Mouse (Mus musculus) CH12.LX (cell line): ENCODE measurements around the gene Gm5089. TPM values are rescaled to one million over a fixed set of nuclear protein-coding genes. Genes with fewer than 3 reads are reported as not detected.

Source experiments
- DNase-seq: peaks from one replicate; pipeline ENCODE4 v3.0.0-alpha.2; 2013; ENCODE audit errors: extremely low read depth
- H3K27ac ChIP-seq: 2 replicates; pipeline ENCODE4 v1.5.1; 2012; ENCODE audit warnings: low read depth, mild to moderate bottlenecking, control low read depth, moderate library complexity; ENCODE audit not compliant: insufficient read depth
- H3K27me3 ChIP-seq: replicated peaks from 2 replicates; pipeline ENCODE3; 2012; ENCODE audit warnings: inconsistent platforms
- H3K36me3 ChIP-seq, 2 experiments: replicated peaks in 1 of 2; 2 replicates each; pipeline versions ENCODE3 to v1.6.1; 2012; ENCODE audit warnings: inconsistent platforms in 1 of 2, low read length in 1 of 2, mild to moderate bottlenecking in 1 of 2, mixed read lengths in 1 of 2, moderate library complexity in 1 of 2; ENCODE audit not compliant: control insufficient read depth in 1 of 2, insufficient read depth in 1 of 2
- H3K4me1 ChIP-seq, 2 experiments: 2 replicates each; pipeline ENCODE4 v1.6.1; 2012; ENCODE audit warnings: inconsistent platforms in 1 of 2, moderate library complexity in 1 of 2; ENCODE audit not compliant: insufficient read depth in 2 of 2, control insufficient read depth in 1 of 2
- H3K4me2 ChIP-seq: 2 replicates; pipeline ENCODE4 v1.6.1; 2012; ENCODE audit warnings: low read depth, mild to moderate bottlenecking, control low read depth; ENCODE audit not compliant: poor library complexity, insufficient read depth, severe bottlenecking
- H3K4me3 ChIP-seq, 3 experiments: fragments of 150-350 bp in 1 of 3; sonication (generic) in 1 of 3; replicated peaks in 1 of 3; 2 replicates each; pipeline versions ENCODE3 to v1.5.1; 2011 to 2012; ENCODE audit warnings: low read depth in 2 of 3, low read length in 2 of 3, mild to moderate bottlenecking in 2 of 3, moderate library complexity in 2 of 3, control low read depth in 1 of 3, improper control_type of control experiment in 1 of 3, inconsistent platforms in 1 of 3, mixed read lengths in 1 of 3; ENCODE audit not compliant: poor library complexity in 1 of 3
- H3K79me2 ChIP-seq: replicated peaks from 2 replicates; pipeline ENCODE4 v1.6.1; 2012; ENCODE audit warnings: mild to moderate bottlenecking, moderate library complexity; ENCODE audit not compliant: control insufficient read depth, poor library complexity, insufficient read depth, severe bottlenecking; ENCODE audit errors: extremely low read depth
- H3K9ac ChIP-seq: 2 replicates; pipeline ENCODE4 v1.6.1; 2012; ENCODE audit warnings: low read depth, mild to moderate bottlenecking, control low read depth, moderate library complexity; ENCODE audit not compliant: insufficient read depth
- H3K9me3 ChIP-seq: replicated peaks from 2 replicates; pipeline ENCODE3; 2012; ENCODE audit warnings: low read length, inconsistent platforms, mixed read lengths
- CTCF ChIP-seq, 2 experiments: IDR thresholded peaks in 1 of 2; conservative IDR thresholded peaks in 1 of 2; 2 replicates each; pipeline ENCODE4 v1.5.1; 2011 to 2012; ENCODE audit warnings: low read depth in 2 of 2, low read length in 2 of 2, improper control_type of control experiment in 1 of 2, inconsistent platforms in 1 of 2, mild to moderate bottlenecking in 1 of 2, moderate library complexity in 1 of 2
- E2F4 ChIP-seq: IDR thresholded peaks from 2 replicates; pipeline ENCODE4 v1.6.1; 2011; ENCODE audit warnings: low read depth, low read length, improper control_type of control experiment; ENCODE audit not compliant: insufficient replicate concordance
- EP300 ChIP-seq: IDR thresholded peaks from 2 replicates; pipeline ENCODE4 v1.6.1; 2011; ENCODE audit warnings: low read length, improper control_type of control experiment
- ETS1 ChIP-seq: conservative IDR thresholded peaks from 2 replicates; pipeline ENCODE4 v1.6.1; 2012; ENCODE audit warnings: low read depth, mild to moderate bottlenecking, inconsistent platforms, low read length, improper control_type of control experiment, moderate library complexity
- HCFC1 ChIP-seq: IDR thresholded peaks from 2 replicates; pipeline ENCODE4 v1.6.1; 2012; ENCODE audit warnings: low read depth, mild to moderate bottlenecking, inconsistent platforms, low read length, improper control_type of control experiment
- JUND ChIP-seq: conservative IDR thresholded peaks from 2 replicates; pipeline ENCODE4 v1.6.1; 2011; ENCODE audit warnings: low read depth, low read length, improper control_type of control experiment
- MXI1 ChIP-seq: IDR thresholded peaks from 2 replicates; pipeline ENCODE4 v1.6.1; 2011; ENCODE audit warnings: mild to moderate bottlenecking, low read depth, low read length, improper control_type of control experiment
- NRF1 ChIP-seq: IDR thresholded peaks from 2 replicates; pipeline ENCODE4 v1.6.1; 2014; ENCODE audit warnings: low read depth, mild to moderate bottlenecking, inconsistent platforms, low read length, improper control_type of control experiment, moderate library complexity
- PAX5 ChIP-seq: IDR thresholded peaks from 2 replicates; pipeline ENCODE4 v1.6.1; 2012; ENCODE audit warnings: low read length, inconsistent platforms, mixed read lengths
- POLR2AphosphoS2 ChIP-seq: IDR thresholded peaks from 2 replicates; pipeline ENCODE4 v1.6.1; 2011; ENCODE audit warnings: low read depth, low read length, improper control_type of control experiment
- RCOR1 ChIP-seq: conservative IDR thresholded peaks from 2 replicates; pipeline ENCODE4 v1.6.1; 2012; ENCODE audit warnings: low read depth, mild to moderate bottlenecking, inconsistent platforms, low read length, improper control_type of control experiment
- SIN3A ChIP-seq: IDR thresholded peaks from 2 replicates; pipeline ENCODE4 v1.6.1; 2012; ENCODE audit warnings: low read length, improper control_type of control experiment, inconsistent platforms
- TCF12 ChIP-seq: IDR thresholded peaks from 2 replicates; pipeline ENCODE4 v1.6.1; 2014; ENCODE audit warnings: low read depth, mild to moderate bottlenecking, inconsistent platforms, low read length, improper control_type of control experiment
- ZNF384 ChIP-seq: IDR thresholded peaks from 2 replicates; pipeline ENCODE4 v1.6.1; 2012; ENCODE audit warnings: low read depth, low read length, improper control_type of control experiment, inconsistent platforms
- dilution Hi-C: fragments of 300-500 bp; cut with MboI; formaldehyde crosslinking; loops from 2 replicates; pipeline ENCODE4 v1.14.3; 2020; ENCODE audit warnings: low sequenced_read_pairs; ENCODE audit not compliant: extremely low pct_unique_long_range_greater_than_20kb, extremely low pct_ligation_motif_present
- in situ Hi-C: fragments of 300-500 bp; cut with MboI; formaldehyde crosslinking; loops from 3 replicates; pipeline ENCODE4 v1.14.3; 2019; ENCODE audit warnings: low sequenced_read_pairs, low pct_ligation_motif_present, low pct_unique_long_range_greater_than_20kb, mixed read lengths
- polyA plus RNA-seq: library from polyadenylated mRNA; unstranded; fragments of >175 nt; gene quantifications from 2 replicates; pipeline ENCODE4 v1.2.1, GENCODE M21; 2012; ENCODE audit warnings: low read depth; ENCODE audit not compliant: insufficient read length
- total RNA-seq, 2 experiments: library from RNA; depleted of rRNA; stranded (reverse); fragments of 300-350 nt in 1 of 2; fragments of >200 nt in 1 of 2; gene quantifications; 2 replicates each; pipeline ENCODE4 v1.2.3; 2012 to 2014

The Gm5089 gene
- total and polyA plus RNA-seq, 3 experiments = not detected

DNA sequence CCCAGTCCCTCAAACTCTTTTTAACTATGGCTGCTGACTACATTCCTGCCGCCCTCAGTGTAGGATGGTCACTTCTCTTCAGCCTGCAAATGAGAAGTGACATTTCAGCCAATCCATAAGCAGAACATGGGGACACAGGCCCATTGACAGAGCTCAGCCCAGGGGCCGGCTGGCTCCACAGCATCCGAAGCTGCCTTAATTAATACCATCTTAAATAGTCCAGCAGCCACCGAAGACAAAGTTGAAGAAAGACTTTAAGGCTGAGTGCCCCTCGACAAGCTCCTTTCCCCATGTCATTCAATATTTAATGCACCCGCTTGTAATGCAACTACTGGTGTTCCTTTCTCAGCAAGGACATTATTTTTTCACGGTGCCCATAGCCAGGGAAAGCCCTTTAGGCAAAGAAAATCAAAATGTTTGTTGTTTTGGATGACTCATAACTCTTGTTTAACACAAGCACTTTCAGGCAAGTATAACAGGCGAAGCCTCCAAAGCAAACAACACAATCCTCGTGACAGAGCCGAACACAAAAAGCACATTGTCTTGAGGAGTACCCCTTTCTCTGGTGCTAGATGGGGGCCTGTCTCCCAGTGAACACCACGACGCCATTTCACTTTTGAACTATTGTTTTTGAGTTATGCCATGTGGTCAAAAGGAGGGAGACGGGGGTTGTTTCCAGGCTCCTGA lies 1.9 kb upstream of the Gm5089 start:
- H3K4me2 ChIP-seq = no peak overlapping the region
- H3K27me3 ChIP-seq = no peaks in the 10 kb centered on the region
- TF ChIP-seq JUND (no peak), E2F4 (no peak), MXI1 (no peak), CTCF (conservative IDR thresholded peaks at IDR 0.05 in 1 of 2, IDR thresholded peaks at IDR 0.05 in 1 of 2; ENCODE audit: low read depth in 2 of 2, low read length in 2 of 2) (no peak), SIN3A (no peak), PAX5 (no peak), EP300 (no peak)
- TF ChIP-seq, all 38 proteins: peak for 0
- Histone ChIP-seq H3K79me2 (no peaks in the 10 kb centered on the region), H3K27ac (no peak overlapping the region), H3K9ac (no peak overlapping the region), H3K4me1 (no peaks in the 10 kb centered on the region), H3K36me3 (no peaks in the 10 kb centered on the region), H3K9me3 (no peaks in the 10 kb centered on the region), H3K4me3 (no peak overlapping the region)
- dilution Hi-C loops = no loop called here
- in situ Hi-C loops = no loop called here
- no peak for DNase-seq

GRCm38 (mm10) chr14:122451551-122452145 lies 733 bp upstream of the Gm5089 start:
- Histone ChIP-seq H3K36me3 (no peaks in the 10 kb centered on the region), H3K9me3 (no peaks in the 10 kb centered on the region), H3K9ac (no peak overlapping the region), H3K27me3 (no peaks in the 10 kb centered on the region), H3K4me3 (no peak overlapping the region), H3K4me2 (no peak overlapping the region), H3K79me2 (no peaks in the 10 kb centered on the region), H3K4me1 (no peaks in the 10 kb centered on the region), H3K27ac (no peak overlapping the region)
- DNase-seq = no peak
- in situ Hi-C loops (no loop called here), dilution Hi-C loops (no loop called here)
- TF ChIP-seq NRF1 (no peak), JUND (no peak), ZNF384 (no peak), E2F4 (no peak), PAX5 (no peak), RCOR1 (no peak), TCF12 (no peak), ETS1 (no peak), HCFC1 (no peak), SIN3A (no peak), EP300 (no peak), POLR2AphosphoS2 (no peak)
